Comparison of ENCODE assay signal across 20 mouse cellular contexts in the genomic region with DNA sequence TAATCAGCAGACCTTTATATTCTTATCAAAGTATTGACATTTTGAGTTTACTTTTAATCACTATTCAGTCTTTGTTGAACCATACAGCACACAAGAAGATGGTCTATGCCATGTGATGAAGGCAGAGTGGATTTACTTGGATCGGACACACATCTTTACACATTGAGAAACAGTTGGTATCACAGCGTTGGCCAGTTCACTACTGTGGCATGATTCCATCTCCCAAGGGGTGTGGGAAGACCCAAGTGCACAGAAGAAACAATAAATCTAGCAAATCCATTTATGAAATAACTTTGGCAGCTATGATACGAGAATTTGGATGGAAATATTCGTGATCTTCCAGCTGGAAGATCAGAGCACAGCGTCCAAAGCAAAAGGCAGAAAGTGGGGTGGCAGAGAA.
A peak's percentile ranks its signal among the peaks of the same experiment; 100 is the strongest.
DNase-seq lines count a peak whose midpoint lies in the region; ATAC-seq lines count a peak whose summit lies in the region.
"Had no signal": no experiment of that assay in that cellular context is flagged by ENCODE, and none has a peak within 500 bp of the region (broad histone marks: within the 10 kb centered on the region; RNA-seq: fewer than 3 reads in every experiment).

No protein-coding gene starts in this region.

- DNase-seq in left cerebral cortex, postnatal 4 days, result peak; percentile 40
- no peak for DNase-seq in left cerebral cortex, adult 11 months (ENCODE audit: low spot score)
- DNase-seq in cerebellum, adult 18-20 months, result peak; percentile 37 to 47
- peak; percentile 71 to 80 for DNase-seq in cerebellum, postnatal 10 days
- DNase-seq in embryo, embryonic 11 days, result no peak
- DNase-seq: adrenal gland, adult 2 months; adrenal gland, postnatal 36 days; gastrocnemius, postnatal 14 days; heart, adult 11 months; heart, postnatal 36 days; kidney, adult 9 months; kidney, postnatal 10 days; layer of hippocampus, adult 9-11 months; right cerebral cortex, postnatal 4 days; thymus, adult 18-20 months; thymus, postnatal 4 days had no signal

- intact Hi-C loops in left cerebral cortex, postnatal 4 days (cut with DNase I), result no loop called here

- no peak for ATAC-seq in megakaryocyte, adult 5-6 weeks (ENCODE audit: poor library complexity, severe bottlenecking)
- ATAC-seq in erythroid progenitor cell, adult 5-6 weeks (replicated peaks; ENCODE audit: low FRiP score, poor library complexity, severe bottlenecking), result no peak
- ATAC-seq: CD4-positive, CD25-positive, alpha-beta regulatory T cell, adult 4 months; intestine, postnatal 0 days had no signal

Comparison
In these comparisons a context has a peak if more than half of its experiments do, and no peak if none do; other contexts are left out.
1. DNase-seq: peak in left cerebral cortex, postnatal 4 days (single experiment), cerebellum, adult 18-20 months (2 of 2) and cerebellum, postnatal 10 days (2 of 2); none in left cerebral cortex, adult 11 months (single experiment) and embryo, embryonic 11 days (single experiment).